Mouse (Mus musculus) limb, embryonic 15.5 days (tissue): ENCODE measurements around the gene Kbtbd13. TPM values are rescaled to one million over a fixed set of nuclear protein-coding genes. Genes with fewer than 3 reads are reported as not detected.

Experiments
- ATAC-seq: fragments of 200-750 bp; cut with Nextera tagmentation; 2 replicates; pipeline ENCODE4 v1.8.0; 2017; ENCODE audit warnings: low read depth, moderate TSS enrichment; ENCODE audit not compliant: insufficient number of reproducible peaks, low FRiP score, low TSS enrichment
- H3K27ac ChIP-seq: fragments of 300-500 bp; sonication (generic); 2 replicates; pipeline ENCODE4 v1.5.1; 2015; ENCODE audit warnings: moderate library complexity, mild to moderate bottlenecking, inconsistent platforms
- H3K27me3 ChIP-seq: fragments of 300-500 bp; sonication (generic); 2 replicates; pipeline ENCODE4 v1.6.1; 2015; ENCODE audit warnings: inconsistent platforms
- H3K36me3 ChIP-seq: fragments of 300-500 bp; sonication (generic); 2 replicates; pipeline ENCODE4 v1.6.1; 2015; ENCODE audit warnings: inconsistent platforms
- H3K4me1 ChIP-seq: fragments of 300-500 bp; sonication (generic); 2 replicates; pipeline ENCODE4 v1.6.1; 2015; ENCODE audit warnings: inconsistent platforms
- H3K4me2 ChIP-seq: fragments of 300-500 bp; sonication (generic); 2 replicates; pipeline ENCODE4 v1.6.1; 2015; ENCODE audit warnings: mild to moderate bottlenecking, inconsistent platforms
- H3K4me3 ChIP-seq: fragments of 300-500 bp; sonication (generic); 2 replicates; pipeline ENCODE4 v1.5.1; 2015; ENCODE audit warnings: mild to moderate bottlenecking, inconsistent platforms
- H3K9ac ChIP-seq: fragments of 300-500 bp; sonication (generic); 2 replicates; pipeline ENCODE4 v1.6.1; 2015; ENCODE audit warnings: inconsistent platforms
- H3K9me3 ChIP-seq: fragments of 300-500 bp; sonication (generic); 2 replicates; pipeline ENCODE4 v1.6.1; 2016; ENCODE audit warnings: inconsistent platforms
- WGBS: fragments of 180-500 bp; shearing (Covaris S2); methylation state at CpG from one replicate; pipeline ENCODE4 v1.1.7; 2015; 5-methylcytosine and 5-hydroxymethylcytosine counted together
- polyA plus RNA-seq: library from polyadenylated mRNA; unstranded; fragments of >200 nt; fragmentation: Nextera tagmentation; extraction: Ambion mirVana; gene quantifications from 2 replicates; pipeline ENCODE4 v1.2.1, GENCODE M21; 2015

Gene Kbtbd13
- polyA plus RNA-seq, 1 experiment from 2014 or later = 1.9 TPM

DNA sequence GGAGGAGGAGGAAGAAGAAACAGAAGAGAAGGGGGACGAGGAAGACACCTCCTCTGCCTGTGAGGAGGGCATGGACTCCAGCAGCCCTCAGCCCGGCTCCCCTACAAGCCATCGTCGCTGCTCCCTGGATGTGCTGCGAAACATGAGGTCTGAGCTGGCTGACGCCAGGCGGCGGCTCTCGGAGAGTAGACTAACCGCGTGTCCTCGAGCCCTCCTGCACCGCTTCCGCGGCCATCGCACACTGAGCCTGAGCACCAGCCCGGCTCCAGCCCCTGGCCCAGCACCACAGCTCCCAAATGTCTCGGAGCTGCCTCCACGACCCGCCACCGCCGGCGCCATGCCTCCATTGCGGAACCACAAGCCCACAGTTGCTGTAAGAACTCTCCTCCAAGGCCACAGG is 19.7 kb downstream of the Kbtbd13 start:
- WGBS = 78% methylated on average over 24 of the region's 24 CpGs
- ATAC-seq = no peak
- no peaks in the 10 kb centered on the region for H3K4me1 ChIP-seq
- H3K4me3 ChIP-seq = no peak overlapping the region
- no peaks in the 10 kb centered on the region for H3K9me3 ChIP-seq
- no peak overlapping the region for H3K9ac ChIP-seq
- H3K27me3 ChIP-seq = no peaks in the 10 kb centered on the region
- H3K36me3 ChIP-seq = 0 out of 2 replicates have a peak, but pooled peaks cover 4% of the 10 kb centered on the region
- no peak overlapping the region for H3K27ac ChIP-seq
- H3K4me2 ChIP-seq = no peak overlapping the region

DNA sequence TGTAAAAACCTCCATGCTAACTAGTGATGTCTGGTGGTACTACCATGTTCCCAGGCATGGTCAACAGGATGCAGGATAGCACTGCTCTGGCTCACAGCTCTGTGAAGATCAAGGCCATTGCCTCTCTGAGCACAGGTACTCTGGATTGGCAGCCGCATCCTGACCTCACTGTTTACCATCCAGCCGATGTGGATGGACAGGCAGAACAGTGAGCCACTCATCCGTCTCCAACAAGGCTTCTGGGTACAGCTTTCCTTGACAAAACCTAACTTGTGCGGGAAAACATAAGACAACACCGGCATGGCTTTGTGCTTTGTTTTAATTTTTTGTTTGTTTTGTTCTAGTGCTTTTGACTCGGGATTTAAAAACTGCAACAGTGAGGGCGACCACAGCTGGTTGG is 25.7 kb downstream of the Kbtbd13 start:
- H3K36me3 ChIP-seq = peaks cover 32% of the 10 kb centered on the region
- no peak for ATAC-seq
- 91% methylated on average over 7 of the region's 7 CpGs for WGBS
- no peak overlapping the region for H3K4me3 ChIP-seq
- H3K9me3 ChIP-seq = no peaks in the 10 kb centered on the region
- no peak overlapping the region for H3K4me2 ChIP-seq
- H3K27me3 ChIP-seq = no peaks in the 10 kb centered on the region
- H3K9ac ChIP-seq = no peak overlapping the region
- no peak overlapping the region for H3K27ac ChIP-seq
- no peaks in the 10 kb centered on the region for H3K4me1 ChIP-seq

GRCm38 (mm10) chr9:65363684-65364083 is 27.8 kb downstream of the Kbtbd13 start:
- H3K36me3 ChIP-seq = peaks cover 45% of the 10 kb centered on the region

GRCm38 (mm10) chr9:65360641-65361448 is 30.6 kb downstream of the Kbtbd13 start, which contains the start of gene Ubap1l:
Gene Ubap1l, plus strand, starts transcription at chr9:65361041.
- no peak for ATAC-seq

More at GRCm38 (mm10) chr9:65363684-65364083, 27.8 kb downstream of the Kbtbd13 start:
- no peak overlapping the region for H3K4me3 ChIP-seq
- no peak overlapping the region for H3K9ac ChIP-seq
- WGBS = 39% methylated on average over 9 of the region's 9 CpGs
- no peak overlapping the region for H3K4me2 ChIP-seq
- H3K27me3 ChIP-seq = no peaks in the 10 kb centered on the region
- no peaks in the 10 kb centered on the region for H3K9me3 ChIP-seq
- ATAC-seq = no peak
- no peaks in the 10 kb centered on the region for H3K4me1 ChIP-seq
- H3K27ac ChIP-seq = no peak overlapping the region

GRCm38 (mm10) chr9:65358956-65359480 is 32.4 kb downstream of the Kbtbd13 start:
- 90% methylated on average over 1 of the region's 1 CpGs for WGBS
- H3K4me2 ChIP-seq = no peak overlapping the region
- no peak for ATAC-seq
- H3K27me3 ChIP-seq = no peaks in the 10 kb centered on the region
- H3K27ac ChIP-seq = no peak overlapping the region
- peaks cover 71% of the 10 kb centered on the region for H3K36me3 ChIP-seq
- H3K4me3 ChIP-seq = no peak overlapping the region
- no peaks in the 10 kb centered on the region for H3K9me3 ChIP-seq
- no peak overlapping the region for H3K9ac ChIP-seq
- no peaks in the 10 kb centered on the region for H3K4me1 ChIP-seq

More at GRCm38 (mm10) chr9:65360641-65361448, 30.6 kb downstream of the Kbtbd13 start, which contains the start of gene Ubap1l:
- peaks cover 70% of the 10 kb centered on the region for H3K36me3 ChIP-seq
- H3K9me3 ChIP-seq = no peaks in the 10 kb centered on the region
- 89% methylated on average over 16 of the region's 16 CpGs for WGBS
- no peaks in the 10 kb centered on the region for H3K4me1 ChIP-seq
- no peak within 1 kb of the TSS for H3K4me3 ChIP-seq
- no peaks in the 10 kb centered on the region for H3K27me3 ChIP-seq
- H3K27ac ChIP-seq = no peak within 1 kb of the TSS
- no peak within 1 kb of the TSS for H3K9ac ChIP-seq
- no peak within 1 kb of the TSS for H3K4me2 ChIP-seq

- Histone ChIP-seq H3K27ac (no peak overlapping the region), H3K4me1 (no peaks in the 10 kb centered on the region), H3K27me3 (no peaks in the 10 kb centered on the region), H3K4me2 (no peak overlapping the region), H3K9ac (no peak overlapping the region), H3K9me3 (no peaks in the 10 kb centered on the region), H3K36me3 (peaks cover 69% of the 10 kb centered on the region), H3K4me3 (no peak overlapping the region)
- WGBS = 94% methylated on average over 2 of the region's 2 CpGs
- ATAC-seq = no peak
Measured at GRCm38 (mm10) chr9:65356971-65357370, 34.5 kb downstream of the Kbtbd13 start.

- Histone ChIP-seq H3K36me3 (peaks cover 65% of the 10 kb centered on the region), H3K4me3 (no peak overlapping the region), H3K27me3 (no peaks in the 10 kb centered on the region), H3K27ac (no peak overlapping the region), H3K9me3 (no peaks in the 10 kb centered on the region), H3K9ac (no peak overlapping the region), H3K4me1 (no peaks in the 10 kb centered on the region), H3K4me2 (no peak overlapping the region)
- no peak for ATAC-seq
- 87% methylated on average over 7 of the region's 7 CpGs for WGBS
Measured at GRCm38 (mm10) chr9:65356561-65356960, 34.9 kb downstream of the Kbtbd13 start.

GRCm38 (mm10) chr9:65353251-65353650 is 38.2 kb downstream of the Kbtbd13 start:
- 77% methylated on average over 5 of the region's 5 CpGs for WGBS
- no peaks in the 10 kb centered on the region for H3K9me3 ChIP-seq
- no peaks in the 10 kb centered on the region for H3K4me1 ChIP-seq
- H3K27me3 ChIP-seq = no peaks in the 10 kb centered on the region
- no peak for ATAC-seq
- no peak overlapping the region for H3K4me3 ChIP-seq
- no peak overlapping the region for H3K4me2 ChIP-seq
- no peak overlapping the region for H3K27ac ChIP-seq
- H3K9ac ChIP-seq = no peak overlapping the region
- peaks cover 35% of the 10 kb centered on the region for H3K36me3 ChIP-seq

DNA sequence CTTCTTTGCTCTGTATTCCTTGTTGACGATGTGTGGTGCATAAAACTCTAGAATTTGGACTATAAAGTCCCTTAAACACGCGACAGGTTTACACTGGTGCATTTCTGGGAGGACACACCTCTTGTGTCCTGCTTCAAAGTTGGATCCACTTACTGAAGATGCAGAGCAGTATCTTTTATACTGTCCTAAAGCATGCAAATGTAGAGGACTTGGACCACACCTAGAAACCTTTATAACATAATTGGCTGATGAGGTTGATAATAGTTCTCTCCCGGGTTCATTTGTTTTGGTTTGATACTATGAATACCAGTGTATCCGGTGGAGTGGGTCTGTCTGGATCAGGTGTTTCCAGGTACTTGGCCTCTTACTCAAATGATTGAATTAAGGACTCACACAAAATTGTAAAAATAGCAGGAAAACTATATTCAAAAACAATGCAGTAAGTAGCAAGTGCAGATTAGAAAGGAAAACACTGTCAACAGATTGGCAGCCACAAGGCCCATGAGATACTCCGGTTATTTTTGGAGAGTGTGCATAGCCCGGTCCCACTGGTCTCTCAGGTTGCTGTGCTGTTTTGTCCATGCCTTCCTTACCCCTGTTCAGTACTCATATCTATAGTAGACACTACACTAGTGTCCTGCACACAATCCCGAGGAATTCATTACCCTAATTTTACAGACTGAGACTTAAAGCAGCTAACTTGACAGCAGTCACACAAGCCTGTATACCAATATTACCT is 44.2 kb downstream of the Kbtbd13 start:
- Histone ChIP-seq H3K27ac (peak overlapping the region; percentile 96), H3K36me3 (no peaks in the 10 kb centered on the region), H3K4me3 (peak overlapping the region; percentile 99), H3K27me3 (no peaks in the 10 kb centered on the region), H3K9me3 (0 out of 2 replicates have a peak, but pooled peaks cover 3% of the 10 kb centered on the region), H3K9ac (peak overlapping the region; percentile 98), H3K4me2 (peak overlapping the region; percentile 55), H3K4me1 (peaks cover 10% of the 10 kb centered on the region)
- 40% methylated on average over 8 of the region's 8 CpGs for WGBS
- ATAC-seq = no peak

DNA sequence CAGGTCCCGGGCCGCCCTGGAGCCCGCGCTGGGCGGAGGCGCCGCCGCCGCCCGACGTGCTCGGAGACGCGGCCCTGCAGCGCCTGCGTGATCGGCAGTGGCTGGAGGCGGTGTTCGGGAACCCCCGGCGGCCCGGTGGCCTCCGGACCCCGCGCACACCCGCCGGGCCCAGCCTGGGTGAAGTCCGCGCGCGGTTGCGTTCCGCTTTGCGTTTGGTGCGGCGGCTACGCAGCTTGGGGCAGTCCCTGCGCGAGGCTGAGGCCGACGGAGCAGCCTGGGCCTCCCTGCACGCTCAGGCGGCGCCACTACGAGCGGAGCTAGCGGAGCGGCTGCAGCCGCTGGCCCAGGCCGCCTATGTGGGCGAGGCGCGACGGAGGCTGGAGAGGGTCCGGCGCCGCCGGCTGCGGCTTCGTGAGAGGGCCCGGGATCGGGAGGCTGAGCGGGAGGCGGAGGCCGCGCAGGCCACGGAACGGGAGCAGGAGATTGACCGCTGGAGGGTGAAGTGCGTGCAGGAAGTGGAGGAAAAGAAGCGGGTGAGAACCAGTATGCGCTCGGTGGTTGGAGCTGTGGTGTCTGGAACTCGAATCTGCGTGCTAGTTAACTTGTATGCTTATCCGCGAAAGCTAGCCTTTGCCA is 44.9 kb downstream of the Kbtbd13 start:
- Histone ChIP-seq H3K4me1 (peaks cover 10% of the 10 kb centered on the region), H3K9me3 (0 out of 2 replicates have a peak, but pooled peaks cover 3% of the 10 kb centered on the region), H3K4me3 (peak overlapping the region; percentile 99), H3K4me2 (peak overlapping the region; percentile 55), H3K36me3 (no peaks in the 10 kb centered on the region), H3K27ac (peak overlapping the region; percentile 96), H3K9ac (peak overlapping the region; percentile 98), H3K27me3 (no peaks in the 10 kb centered on the region)
- peak; percentile 59 for ATAC-seq
- under 1% methylated on average over 77 of the region's 77 CpGs for WGBS

DNA sequence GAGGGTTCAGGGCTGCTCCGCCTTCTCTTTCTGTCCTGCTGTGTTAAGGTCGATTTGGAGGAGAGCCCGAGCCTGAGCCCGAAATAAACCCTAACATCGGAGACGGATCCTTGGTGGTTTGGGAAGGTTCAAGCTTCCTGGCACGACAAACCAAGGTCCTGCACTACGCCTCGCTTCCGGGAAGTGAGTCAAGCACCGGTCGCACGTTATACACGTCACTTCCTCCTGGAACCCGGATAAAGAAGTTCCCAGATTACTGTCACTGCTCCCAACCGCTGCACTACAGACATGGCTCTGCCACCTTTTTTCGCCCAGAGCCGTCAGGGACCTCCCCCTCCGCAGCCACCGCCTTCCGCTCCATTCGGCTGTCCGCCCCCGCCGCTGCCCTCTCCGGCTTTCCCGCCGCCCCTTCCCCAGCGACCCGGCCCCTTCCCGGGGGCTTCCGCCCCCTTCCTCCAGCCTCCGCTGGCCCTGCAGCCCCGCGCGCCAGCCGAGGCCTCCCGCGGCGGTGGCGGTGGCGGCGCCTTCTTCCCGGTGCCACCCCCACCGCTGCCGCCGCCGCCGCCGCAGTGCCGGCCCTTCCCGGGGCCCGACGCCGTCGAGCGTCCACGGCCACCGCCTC is 45.5 kb downstream of the Kbtbd13 start, which contains the start of gene Pdcd7:
TSS of gene Pdcd7 (plus strand) at position 251 of the 622 bp plus-strand sequence.
- peak within 1 kb of the TSS; percentile 98 for H3K9ac ChIP-seq
- H3K27ac ChIP-seq = peak within 1 kb of the TSS; percentile 96
- peaks cover 10% of the 10 kb centered on the region for H3K4me1 ChIP-seq
- H3K36me3 ChIP-seq = no peaks in the 10 kb centered on the region
- H3K27me3 ChIP-seq = no peaks in the 10 kb centered on the region
- peak; percentile 94 for ATAC-seq
- 0 out of 2 replicates have a peak, but pooled peaks cover 3% of the 10 kb centered on the region for H3K9me3 ChIP-seq
- WGBS = under 1% methylated on average over 58 of the region's 59 CpGs
- H3K4me3 ChIP-seq = peak within 1 kb of the TSS; percentile 99
- peak within 1 kb of the TSS; percentile 55 for H3K4me2 ChIP-seq
